Mouse (Mus musculus): ENCODE measurements at regions not wholly inside any gene's neighbourhood (a gene's known extent, or its start where the extent isn't known, plus 50 kb on each side); places are given as distances from the start of the nearest gene placed in this dataset.
A peak's percentile ranks its signal among the peaks of the same experiment; 100 is the strongest.

- no peak for DNase-seq (ENCODE audit: low spot score)
Observed at GRCm38 (mm10) chr3:33440905-33441304, 297.9 kb upstream of the Pex5l start.

GRCm38 (mm10) chr3:33440500-33440899 lies 297.5 kb upstream of the Pex5l start:
- Histone ChIP-seq H3K27ac (replicated peaks; ENCODE audit: low read depth, low read length) (no peak overlapping the region), H3K4me1 (ENCODE audit: control insufficient read depth, insufficient read depth, low read length) (no peaks in the 10 kb centered on the region), H3K4me2 (ENCODE audit: low read depth, low read length) (no peak overlapping the region), H3K9ac (ENCODE audit: low read depth, low read length) (no peak overlapping the region), H3K27me3 (replicated peaks; ENCODE audit: control insufficient read depth, insufficient read depth, low read length) (no peaks in the 10 kb centered on the region), H3K36me3 (ENCODE audit: control insufficient read depth, insufficient read depth, low read length) (no peaks in the 10 kb centered on the region), H3K9me3 (ENCODE audit: control insufficient read depth, low read length) (0 out of 2 replicates have a peak, but pooled peaks cover 2% of the 10 kb centered on the region), H3K4me3 (ENCODE audit: low read depth, low read length) (no peak overlapping the region)
- DNase-seq (ENCODE audit: low spot score) = peak; percentile 61
- no peak for ATAC-seq (ENCODE audit: low read depth)

More at GRCm38 (mm10) chr3:33440905-33441304, 297.9 kb upstream of the Pex5l start:
- H3K27me3 ChIP-seq (replicated peaks; ENCODE audit: control insufficient read depth, insufficient read depth, low read length) = no peaks in the 10 kb centered on the region
- 65% methylated on average over 2 of the region's 2 CpGs for WGBS
- no peak overlapping the region for H3K4me3 ChIP-seq (ENCODE audit: low read depth, low read length)
- no peaks in the 10 kb centered on the region for H3K9me3 ChIP-seq (ENCODE audit: control insufficient read depth, low read length)
- H3K9ac ChIP-seq (ENCODE audit: low read depth, low read length) = no peak overlapping the region
- H3K27ac ChIP-seq (replicated peaks; ENCODE audit: low read depth, low read length) = no peak overlapping the region
- no peak for ATAC-seq (ENCODE audit: low read depth)
- no peak overlapping the region for H3K4me2 ChIP-seq (ENCODE audit: low read depth, low read length)
- H3K36me3 ChIP-seq (ENCODE audit: control insufficient read depth, insufficient read depth, low read length) = no peaks in the 10 kb centered on the region
- no peaks in the 10 kb centered on the region for H3K4me1 ChIP-seq (ENCODE audit: control insufficient read depth, insufficient read depth, low read length)

GRCm38 (mm10) chr3:33416922-33417321 lies 273.9 kb upstream of the Pex5l start:
- Histone ChIP-seq H3K27ac (replicated peaks; ENCODE audit: low read depth, low read length) (no peak overlapping the region), H3K4me3 (ENCODE audit: low read depth, low read length) (no peak overlapping the region), H3K36me3 (ENCODE audit: control insufficient read depth, insufficient read depth, low read length) (no peaks in the 10 kb centered on the region), H3K4me1 (ENCODE audit: control insufficient read depth, insufficient read depth, low read length) (no peaks in the 10 kb centered on the region), H3K4me2 (ENCODE audit: low read depth, low read length) (no peak overlapping the region), H3K9ac (ENCODE audit: low read depth, low read length) (no peak overlapping the region), H3K27me3 (replicated peaks; ENCODE audit: control insufficient read depth, insufficient read depth, low read length) (no peaks in the 10 kb centered on the region), H3K9me3 (ENCODE audit: control insufficient read depth, low read length) (no peaks in the 10 kb centered on the region)
- 56% methylated on average over 3 of the region's 3 CpGs for WGBS
- peak; percentile 15 for DNase-seq (ENCODE audit: low spot score)
- ATAC-seq (ENCODE audit: low read depth) = peak; percentile 60; the same call in 1 of the 2 replicates

GRCm38 (mm10) chr3:33416321-33416720 lies 273.3 kb upstream of the Pex5l start:
- no peak for ATAC-seq (ENCODE audit: low read depth)
- no peak overlapping the region for H3K9ac ChIP-seq (ENCODE audit: low read depth, low read length)
- no peaks in the 10 kb centered on the region for H3K9me3 ChIP-seq (ENCODE audit: control insufficient read depth, low read length)
- H3K36me3 ChIP-seq (ENCODE audit: control insufficient read depth, insufficient read depth, low read length) = no peaks in the 10 kb centered on the region
- no peaks in the 10 kb centered on the region for H3K27me3 ChIP-seq (replicated peaks; ENCODE audit: control insufficient read depth, insufficient read depth, low read length)
- no peak overlapping the region for H3K4me2 ChIP-seq (ENCODE audit: low read depth, low read length)
- DNase-seq (ENCODE audit: low spot score) = no peak
- H3K4me1 ChIP-seq (ENCODE audit: control insufficient read depth, insufficient read depth, low read length) = no peaks in the 10 kb centered on the region
- no peak overlapping the region for H3K4me3 ChIP-seq (ENCODE audit: low read depth, low read length)
- 58% methylated on average over 1 of the region's 1 CpGs for WGBS
- no peak overlapping the region for H3K27ac ChIP-seq (replicated peaks; ENCODE audit: low read depth, low read length)

GRCm38 (mm10) chr3:33401904-33402303 lies 258.9 kb upstream of the Pex5l start:
- WGBS = 79% methylated on average over 2 of the region's 2 CpGs
- H3K27ac ChIP-seq (replicated peaks; ENCODE audit: low read depth, low read length) = no peak overlapping the region
- H3K4me1 ChIP-seq (ENCODE audit: control insufficient read depth, insufficient read depth, low read length) = no peaks in the 10 kb centered on the region
- H3K27me3 ChIP-seq (replicated peaks; ENCODE audit: control insufficient read depth, insufficient read depth, low read length) = no peaks in the 10 kb centered on the region
- DNase-seq (ENCODE audit: low spot score) (no peak), ATAC-seq (ENCODE audit: low read depth) (no peak)
- no peaks in the 10 kb centered on the region for H3K9me3 ChIP-seq (ENCODE audit: control insufficient read depth, low read length)
- H3K9ac ChIP-seq (ENCODE audit: low read depth, low read length) = no peak overlapping the region
- no peaks in the 10 kb centered on the region for H3K36me3 ChIP-seq (ENCODE audit: control insufficient read depth, insufficient read depth, low read length)
- no peak overlapping the region for H3K4me2 ChIP-seq (ENCODE audit: low read depth, low read length)
- no peak overlapping the region for H3K4me3 ChIP-seq (ENCODE audit: low read depth, low read length)

GRCm38 (mm10) chr3:33399321-33399720 lies 256.3 kb upstream of the Pex5l start:
- Histone ChIP-seq H3K9ac (ENCODE audit: low read depth, low read length) (no peak overlapping the region), H3K9me3 (ENCODE audit: control insufficient read depth, low read length) (no peaks in the 10 kb centered on the region), H3K27ac (replicated peaks; ENCODE audit: low read depth, low read length) (no peak overlapping the region), H3K4me3 (ENCODE audit: low read depth, low read length) (no peak overlapping the region), H3K4me1 (ENCODE audit: control insufficient read depth, insufficient read depth, low read length) (no peaks in the 10 kb centered on the region), H3K4me2 (ENCODE audit: low read depth, low read length) (no peak overlapping the region), H3K27me3 (replicated peaks; ENCODE audit: control insufficient read depth, insufficient read depth, low read length) (no peaks in the 10 kb centered on the region), H3K36me3 (ENCODE audit: control insufficient read depth, insufficient read depth, low read length) (no peaks in the 10 kb centered on the region)
- DNase-seq (ENCODE audit: low spot score) (no peak), ATAC-seq (ENCODE audit: low read depth) (no peak)
- 75% methylated on average over 8 of the region's 8 CpGs for WGBS

GRCm38 (mm10) chr3:33398326-33398725 lies 255.3 kb upstream of the Pex5l start:
- no peak overlapping the region for H3K9ac ChIP-seq (ENCODE audit: low read depth, low read length)
- H3K36me3 ChIP-seq (ENCODE audit: control insufficient read depth, insufficient read depth, low read length) = no peaks in the 10 kb centered on the region
- no peak for ATAC-seq (ENCODE audit: low read depth)
- no peak overlapping the region for H3K4me2 ChIP-seq (ENCODE audit: low read depth, low read length)
- no peak overlapping the region for H3K27ac ChIP-seq (replicated peaks; ENCODE audit: low read depth, low read length)
- H3K4me1 ChIP-seq (ENCODE audit: control insufficient read depth, insufficient read depth, low read length) = no peaks in the 10 kb centered on the region
- no peaks in the 10 kb centered on the region for H3K9me3 ChIP-seq (ENCODE audit: control insufficient read depth, low read length)
- no peak overlapping the region for H3K4me3 ChIP-seq (ENCODE audit: low read depth, low read length)
- DNase-seq (ENCODE audit: low spot score) = peak; percentile 22
- H3K27me3 ChIP-seq (replicated peaks; ENCODE audit: control insufficient read depth, insufficient read depth, low read length) = no peaks in the 10 kb centered on the region
- WGBS = 67% methylated on average over 2 of the region's 2 CpGs

- peak; percentile 79; the same call in 1 of the 2 replicates for ATAC-seq (ENCODE audit: low read depth)
- Histone ChIP-seq H3K27ac (replicated peaks; ENCODE audit: low read depth, low read length) (no peak overlapping the region), H3K9ac (ENCODE audit: low read depth, low read length) (no peak overlapping the region), H3K36me3 (ENCODE audit: control insufficient read depth, insufficient read depth, low read length) (no peaks in the 10 kb centered on the region), H3K4me2 (ENCODE audit: low read depth, low read length) (no peak overlapping the region), H3K9me3 (ENCODE audit: control insufficient read depth, low read length) (no peaks in the 10 kb centered on the region), H3K27me3 (replicated peaks; ENCODE audit: control insufficient read depth, insufficient read depth, low read length) (no peaks in the 10 kb centered on the region), H3K4me1 (ENCODE audit: control insufficient read depth, insufficient read depth, low read length) (no peaks in the 10 kb centered on the region), H3K4me3 (ENCODE audit: low read depth, low read length) (no peak overlapping the region)
- peak; percentile 70 for DNase-seq (ENCODE audit: low spot score)
- WGBS = 41% methylated on average over 6 of the region's 6 CpGs
Observed at GRCm38 (mm10) chr3:33397217-33397616, 254.2 kb upstream of the Pex5l start.

GRCm38 (mm10) chr3:33392541-33392822 lies 249.4 kb upstream of the Pex5l start:
- no peak overlapping the region for H3K27ac ChIP-seq (replicated peaks; ENCODE audit: low read depth, low read length)
- no peaks in the 10 kb centered on the region for H3K27me3 ChIP-seq (replicated peaks; ENCODE audit: control insufficient read depth, insufficient read depth, low read length)
- no peak overlapping the region for H3K4me2 ChIP-seq (ENCODE audit: low read depth, low read length)
- no peak for ATAC-seq (ENCODE audit: low read depth)
- H3K9me3 ChIP-seq (ENCODE audit: control insufficient read depth, low read length) = no peaks in the 10 kb centered on the region
- no peak for DNase-seq (ENCODE audit: low spot score)
- H3K4me1 ChIP-seq (ENCODE audit: control insufficient read depth, insufficient read depth, low read length) = no peaks in the 10 kb centered on the region
- WGBS = 63% methylated on average over 1 of the region's 1 CpGs
- H3K4me3 ChIP-seq (ENCODE audit: low read depth, low read length) = no peak overlapping the region
- H3K36me3 ChIP-seq (ENCODE audit: control insufficient read depth, insufficient read depth, low read length) = no peaks in the 10 kb centered on the region
- H3K9ac ChIP-seq (ENCODE audit: low read depth, low read length) = no peak overlapping the region
